Mouse (Mus musculus): ENCODE results near the gene Mut.

Gene Mut

DNA sequence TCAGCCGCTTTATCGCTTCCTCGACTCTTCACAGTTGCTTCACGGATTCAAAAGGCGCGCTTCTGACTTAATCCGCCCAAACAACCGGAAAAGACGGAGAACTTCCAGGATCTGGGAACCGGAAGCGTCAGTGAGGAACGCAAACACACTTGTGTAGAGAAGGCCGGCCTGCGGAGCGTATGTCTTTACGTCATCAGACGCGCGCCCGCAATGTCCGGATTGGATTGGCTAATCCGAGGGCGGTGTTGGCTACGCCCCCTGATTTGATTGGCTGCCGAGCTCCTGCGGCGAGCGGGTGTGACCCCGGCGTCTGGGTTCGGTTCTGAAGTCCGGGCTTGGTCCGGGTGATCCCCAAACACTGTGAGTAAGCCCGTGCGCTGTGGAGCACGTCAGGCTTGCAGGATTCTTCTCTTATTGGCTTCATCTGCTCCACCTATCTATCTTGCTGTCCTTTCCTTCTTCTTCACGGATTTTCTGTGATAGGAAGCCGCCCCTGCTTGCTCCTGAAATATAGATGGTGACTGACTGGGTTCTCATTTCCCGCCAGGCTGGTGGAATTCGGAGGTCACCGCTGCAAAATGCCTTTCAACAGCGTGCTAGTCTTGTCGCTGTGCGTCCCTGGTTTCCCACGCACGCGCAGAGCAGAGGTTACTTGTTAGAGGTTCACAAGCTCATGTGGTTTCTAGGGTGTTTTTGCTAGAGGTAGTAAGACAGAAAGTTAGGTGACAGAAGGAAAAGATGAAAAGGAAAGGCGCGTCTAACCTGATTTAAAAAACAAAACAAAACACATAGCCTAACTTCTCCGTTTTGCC is at the start of gene Mut, which contains the start of gene Cenpq:
Gene Mut (plus strand): TSS at position 266 of the 812 bp plus-strand sequence.
Gene Cenpq (minus strand): TSS at position 628 of the 812 bp plus-strand sequence.
- DNase-seq = peak; percentile 99

DNA sequence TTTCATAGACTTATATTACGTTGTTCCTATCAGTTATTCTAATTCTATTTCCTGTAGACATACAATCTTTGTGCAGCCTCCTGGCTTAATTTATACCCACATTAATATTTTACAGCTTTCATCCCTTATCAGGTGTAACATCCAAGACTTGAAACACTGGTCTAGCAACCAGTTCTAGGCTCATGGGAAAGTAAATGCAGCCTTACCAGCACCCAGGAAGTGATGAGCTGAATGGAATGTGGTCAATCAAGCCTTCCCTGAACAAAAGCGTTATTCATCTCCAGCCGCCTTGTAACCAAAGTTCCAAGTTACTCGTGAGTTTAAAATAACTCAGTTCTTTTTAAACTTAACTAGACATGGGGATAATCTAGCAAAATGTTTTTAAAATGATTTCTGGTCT is 49.3 kb upstream of the Mut start:
- DNase-seq = no peak

DNA sequence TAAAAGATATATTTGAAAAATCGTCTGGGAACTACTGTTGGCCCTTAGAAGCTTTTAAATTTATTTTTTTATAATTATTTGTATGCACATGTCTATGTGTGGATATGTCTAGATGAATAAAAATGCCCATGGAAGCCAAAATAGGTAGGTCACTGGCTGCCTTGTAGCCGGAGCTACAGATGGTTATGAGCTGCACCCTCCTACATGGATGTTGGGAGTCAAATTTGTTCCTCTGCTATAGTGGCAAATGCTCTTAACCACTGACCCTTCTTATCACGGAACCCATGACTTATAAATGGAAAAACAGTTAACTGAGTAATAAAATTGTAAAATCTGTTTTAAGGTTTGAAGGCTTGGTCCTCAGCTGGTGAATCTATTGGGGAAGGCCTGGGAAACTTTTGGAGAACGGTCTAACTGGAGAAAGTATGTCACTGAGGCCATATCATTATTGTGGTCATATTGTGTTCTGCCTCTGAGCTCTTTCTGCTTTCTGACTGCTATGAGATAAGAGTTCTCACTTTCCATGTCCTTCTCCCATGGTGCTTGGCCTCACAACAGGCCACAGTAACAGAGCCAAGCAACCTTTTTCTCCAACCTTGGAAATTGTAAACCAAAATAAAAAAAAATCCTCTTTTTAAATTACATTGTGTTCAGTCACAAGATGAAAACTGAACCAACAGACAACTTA is 46.5 kb upstream of the Mut start:
- no peak for DNase-seq

DNA sequence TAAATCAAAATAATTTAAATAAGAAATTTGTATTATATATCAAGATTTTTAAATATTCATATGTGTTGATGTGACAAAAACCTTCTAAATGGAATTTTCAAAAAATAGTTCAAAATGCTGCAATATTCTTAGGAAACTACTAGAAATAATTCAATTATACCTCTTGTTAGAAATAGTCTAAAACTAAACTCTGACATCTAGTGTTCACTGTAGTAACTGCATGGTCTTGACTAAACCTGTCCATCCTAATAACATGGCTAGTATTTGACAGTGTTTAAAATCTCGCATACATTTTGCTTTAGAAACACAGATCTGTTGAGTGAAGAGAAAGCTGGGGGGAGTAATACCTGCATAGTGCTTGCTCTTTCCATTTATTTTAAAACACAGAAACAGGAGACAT is 37.6 kb upstream of the Mut start:
- no peak for DNase-seq

DNA sequence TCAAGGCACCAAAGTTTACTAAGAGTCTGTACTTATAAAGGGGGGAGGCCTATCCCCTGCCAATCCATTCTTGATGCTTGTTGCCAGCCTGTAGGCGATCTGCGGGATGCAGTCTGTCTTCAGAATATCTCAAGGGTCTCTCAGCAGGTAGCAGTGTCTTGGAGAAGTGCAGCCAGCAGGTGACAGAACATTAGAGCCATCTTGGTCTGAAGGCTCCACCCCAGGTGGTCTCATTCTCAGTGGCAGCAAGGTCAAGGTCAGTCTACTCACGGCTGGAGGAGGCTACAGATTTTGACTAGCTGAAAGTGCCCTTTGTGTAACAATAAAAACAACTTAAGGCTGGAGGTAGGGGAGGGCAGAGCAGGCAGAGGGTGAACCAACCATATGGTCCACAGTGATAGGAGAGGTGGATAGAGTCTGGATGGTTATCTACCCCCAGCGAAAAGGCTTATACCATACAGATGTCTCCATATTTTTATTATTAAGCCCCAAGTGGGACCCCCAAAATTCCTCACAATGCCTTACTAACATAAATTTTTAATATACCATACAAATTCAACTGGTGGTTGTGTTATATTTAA is 34.6 kb upstream of the Mut start:
- DNase-seq = no peak

DNA sequence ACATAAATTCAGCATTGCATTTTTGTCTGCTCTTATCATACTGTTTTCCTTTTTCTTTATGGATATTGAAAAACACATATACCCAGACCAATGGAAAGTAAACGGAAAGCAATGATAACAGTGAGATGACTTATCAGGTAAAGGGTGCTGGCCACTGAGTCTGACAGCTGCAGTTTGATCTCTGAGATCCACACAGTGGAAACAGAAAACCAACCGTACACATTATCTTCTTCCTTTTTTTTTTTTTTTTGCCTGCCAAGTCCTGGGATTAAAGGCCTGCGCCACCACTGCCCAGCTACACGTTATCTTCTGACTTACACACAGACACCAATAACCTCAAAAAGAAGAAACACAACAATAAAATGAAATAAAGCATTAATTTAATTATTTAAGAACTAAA is 31.1 kb upstream of the Mut start:
- no peak for DNase-seq

DNA sequence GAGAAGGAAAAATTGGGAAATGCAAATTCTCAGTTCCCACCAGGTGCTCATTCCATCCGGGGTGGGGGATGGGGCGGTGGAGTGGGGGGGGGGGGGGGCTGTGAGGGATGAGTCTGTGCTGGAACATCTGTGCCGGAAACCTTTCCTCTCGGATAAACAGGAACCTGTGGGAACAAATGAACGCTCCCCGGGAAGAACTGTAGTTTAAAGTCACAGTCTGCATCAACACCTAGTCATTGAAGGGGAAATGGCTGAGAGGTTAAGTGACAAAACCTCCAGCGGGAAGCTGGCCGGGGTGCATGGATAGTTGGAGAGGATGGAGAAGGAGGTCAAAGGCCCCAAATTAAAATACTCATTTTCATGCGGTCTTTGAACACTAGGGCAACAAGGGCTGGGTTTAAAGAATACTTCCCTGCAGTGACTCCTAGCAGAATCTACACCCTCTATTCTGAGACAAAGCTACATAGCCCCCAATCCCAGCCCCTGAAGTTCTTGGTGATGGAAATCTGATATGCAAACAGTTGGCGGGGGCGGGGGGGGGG is 30.4 kb upstream of the Mut start:
- DNase-seq = no peak

DNA sequence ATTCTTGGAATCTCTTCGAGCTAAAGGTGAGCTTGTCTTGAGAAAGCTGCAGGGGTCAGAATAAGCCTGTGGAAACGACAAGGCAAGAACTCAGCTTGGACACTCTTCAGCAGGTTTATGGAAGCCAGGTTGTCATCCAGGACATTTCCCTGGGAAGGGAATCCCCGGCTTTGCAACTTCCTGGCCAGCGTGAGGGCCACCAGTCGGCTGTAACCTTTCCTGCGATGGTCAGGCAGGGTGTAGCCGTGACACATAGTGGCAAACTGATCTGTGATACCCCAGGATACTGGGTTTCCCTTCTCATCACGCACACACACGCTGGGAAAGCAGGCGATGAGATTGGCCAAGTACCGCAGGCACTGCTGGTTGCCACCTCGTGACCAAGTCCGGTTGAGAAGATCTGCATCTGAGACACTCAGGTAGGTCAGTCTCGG is 29.7 kb upstream of the Mut start:
- peak; percentile 3 to 11 for DNase-seq

DNA sequence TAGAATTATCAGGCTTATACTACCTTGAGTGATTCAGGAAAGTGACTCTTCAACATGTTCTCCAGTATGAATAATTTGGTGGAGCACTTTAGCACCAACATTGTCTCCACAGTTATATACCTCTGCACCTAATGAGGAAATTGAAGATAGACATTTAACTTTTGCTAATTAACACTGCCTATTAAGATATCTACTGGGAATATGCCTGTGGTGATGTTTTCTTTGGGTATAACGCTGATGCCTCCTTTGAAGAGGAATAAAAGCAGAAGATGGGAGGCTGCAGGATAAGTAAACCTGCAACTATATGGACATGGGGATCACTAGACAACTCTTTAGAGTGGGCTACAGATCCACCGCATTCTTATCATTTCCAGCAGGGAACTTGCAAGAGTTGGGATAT is 20.2 kb upstream of the Mut start, which contains the start of gene Glyatl3:
Gene Glyatl3 (minus strand): TSS at position 101 of the 400 bp plus-strand sequence.
- DNase-seq = no peak

DNA sequence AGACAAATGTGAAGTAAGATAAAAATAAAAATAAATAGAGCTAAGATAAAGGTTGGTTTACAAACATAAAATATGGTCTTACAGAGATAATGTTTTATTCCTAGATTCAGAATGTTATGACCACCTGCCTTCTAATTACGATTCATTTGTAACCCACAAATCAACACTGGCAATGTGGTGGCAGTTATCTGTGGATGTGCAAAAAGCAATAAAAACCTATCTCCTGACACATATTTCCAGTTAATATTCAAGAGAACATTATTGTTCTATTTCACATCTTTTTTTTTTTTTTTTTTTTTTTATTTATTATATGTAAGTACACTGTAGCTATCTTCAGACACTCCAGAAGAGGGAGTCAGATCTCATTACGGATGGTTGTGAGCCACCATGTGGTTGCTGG is 19.0 kb upstream of the Mut start:
- no peak for DNase-seq

DNA sequence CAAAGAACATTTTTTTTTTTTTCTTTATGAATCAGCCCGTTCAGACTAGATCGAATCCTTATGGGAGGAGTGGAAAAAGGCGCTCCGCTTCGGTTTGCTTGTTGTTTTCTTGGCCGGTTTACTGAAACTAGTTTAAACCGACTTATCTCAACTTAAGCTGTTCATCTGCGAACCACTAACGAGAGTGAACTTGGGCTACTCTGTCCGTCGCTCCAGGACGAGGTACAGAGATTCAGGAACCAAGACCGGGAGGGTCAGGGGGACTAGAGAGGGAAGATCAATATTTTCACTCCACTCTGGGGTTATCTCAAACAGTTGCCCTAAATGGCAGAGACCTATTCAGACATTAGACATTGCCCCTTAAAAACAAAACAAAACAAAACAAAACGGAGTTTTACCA is 500 bp upstream of the Mut start:
- peak in 1 of 2 experiments; percentile 1 for DNase-seq

DNA sequence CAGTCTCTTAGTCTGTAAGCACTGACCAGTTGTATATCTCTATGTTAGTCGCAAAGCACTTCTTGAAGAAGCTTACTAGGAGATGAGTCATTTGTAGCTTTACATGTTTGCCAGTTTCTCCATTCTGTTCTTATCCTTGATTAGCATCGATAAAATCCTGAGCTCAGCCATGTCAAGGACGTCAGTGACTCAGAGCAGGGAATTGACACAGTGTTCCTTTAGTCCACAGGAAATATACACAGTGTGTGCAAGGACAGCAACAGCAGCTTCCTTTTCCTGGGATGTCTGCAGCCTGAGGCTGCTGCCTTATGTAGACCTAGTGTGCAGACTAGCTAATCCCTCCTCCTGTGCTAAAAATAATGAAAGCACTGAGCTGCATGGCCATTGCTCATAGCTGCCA is 14.0 kb downstream of the Mut start:
- DNase-seq = no peak

DNA sequence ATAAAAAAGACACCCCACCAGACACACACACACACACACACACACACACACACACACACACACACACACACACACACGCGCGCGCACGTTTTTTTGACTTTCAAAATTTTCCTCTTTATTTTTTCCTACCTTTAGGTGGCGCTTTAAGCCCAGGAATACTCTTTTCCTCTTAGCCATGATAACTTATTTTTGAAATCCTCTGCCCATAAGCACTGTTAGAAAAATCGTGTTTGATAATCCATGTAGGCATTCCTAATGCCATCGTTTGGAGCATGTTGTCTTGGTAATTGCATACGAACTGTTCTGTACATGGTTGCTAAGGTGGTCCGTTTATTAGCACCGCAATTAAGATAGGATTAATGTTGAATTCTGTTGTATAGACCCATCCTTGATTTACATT is 43.4 kb downstream of the Mut start:
- DNase-seq = peak in 1 of 2 experiments; percentile 2

DNA sequence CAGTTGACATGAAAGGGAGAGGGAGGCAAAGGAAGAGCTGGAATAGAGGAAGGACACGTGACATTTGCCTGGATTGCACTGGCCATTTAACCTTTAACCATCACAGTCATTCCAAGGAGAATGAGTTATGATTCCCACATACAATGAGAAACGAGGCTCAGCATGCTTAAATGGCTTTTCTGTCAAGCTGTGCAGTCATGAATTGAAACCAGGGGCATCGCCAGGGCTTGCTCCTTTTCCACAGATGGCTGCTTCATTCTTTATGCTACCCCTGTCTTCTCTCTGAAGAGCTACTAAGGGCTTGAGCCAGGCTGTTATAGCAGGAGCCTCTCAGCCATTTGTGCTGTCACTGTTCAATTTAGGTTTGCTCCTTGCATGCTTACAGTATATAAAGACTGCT is 57.6 kb downstream of the Mut start:
- DNase-seq = no peak

Measured in kidney, postnatal 4 days (tissue).